Mouse (Mus musculus) brain, adult 2 months (tissue): ENCODE measurements around the gene Atg5.

Experiments
- DNase-seq: peaks from one replicate; pipeline ENCODE4 v3.0.0; 2011; ENCODE audit warnings: low read depth, low spot score

The Atg5 gene

GRCm38 (mm10) chr10:44390286-44390685 lies 122.1 kb downstream of the Atg5 start:
- no peak for DNase-seq

GRCm38 (mm10) chr10:44391509-44392290 lies 123.5 kb downstream of the Atg5 start:
- no peak for DNase-seq

- no peak for DNase-seq
These were observed 124.7 kb downstream of the Atg5 start for GRCm38 (mm10) chr10:44392855-44393254.

- DNase-seq, result no peak
These were observed 132.0 kb downstream of the Atg5 start for GRCm38 (mm10) chr10:44400119-44400518.

- no peak for DNase-seq
These were observed 132.4 kb downstream of the Atg5 start for GRCm38 (mm10) chr10:44400602-44401001.

DNA sequence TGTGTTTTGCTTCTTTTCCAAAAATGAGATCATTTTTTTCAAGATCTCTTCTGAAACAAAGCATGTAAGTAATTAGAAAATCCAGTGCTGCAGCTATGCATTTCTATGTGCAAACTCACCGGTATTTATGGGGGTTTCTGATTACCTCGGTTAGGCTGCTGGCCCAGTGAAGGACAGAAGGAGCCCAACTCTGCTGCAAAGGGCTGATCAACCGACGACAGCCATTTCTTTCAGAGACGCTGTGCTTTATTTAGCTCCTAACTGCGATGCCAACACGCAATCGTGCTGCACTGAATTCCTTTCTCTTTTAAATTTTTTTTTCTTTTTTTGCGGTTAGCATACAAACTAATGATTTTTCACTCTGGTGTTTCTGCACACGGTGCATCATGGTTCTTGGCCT lies 133.4 kb downstream of the Atg5 start:
- peak; percentile 27 for DNase-seq

- no peak for DNase-seq
These were observed 135.3 kb downstream of the Atg5 start for GRCm38 (mm10) chr10:44403415-44403814.

DNA sequence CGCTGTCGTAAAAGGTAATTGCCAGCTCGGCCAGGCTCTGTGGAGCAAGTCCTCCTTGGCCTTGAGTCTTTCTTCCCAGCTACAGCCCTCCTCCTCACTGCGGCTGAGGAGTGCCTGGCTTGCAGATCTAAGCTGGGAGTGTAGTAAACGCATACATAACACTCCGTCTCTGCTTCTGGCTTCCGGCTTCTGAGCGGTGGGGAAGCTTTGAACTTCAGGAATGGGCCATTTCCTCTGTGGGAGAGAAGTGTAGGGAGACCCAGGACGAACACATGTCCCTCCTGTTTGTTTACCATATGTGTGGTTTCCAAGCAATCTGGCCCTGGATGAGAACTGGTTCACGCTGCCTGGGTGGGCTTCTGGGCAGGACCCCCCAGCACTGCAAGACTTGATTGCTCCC lies 140.9 kb downstream of the Atg5 start:
- DNase-seq, result no peak

DNA sequence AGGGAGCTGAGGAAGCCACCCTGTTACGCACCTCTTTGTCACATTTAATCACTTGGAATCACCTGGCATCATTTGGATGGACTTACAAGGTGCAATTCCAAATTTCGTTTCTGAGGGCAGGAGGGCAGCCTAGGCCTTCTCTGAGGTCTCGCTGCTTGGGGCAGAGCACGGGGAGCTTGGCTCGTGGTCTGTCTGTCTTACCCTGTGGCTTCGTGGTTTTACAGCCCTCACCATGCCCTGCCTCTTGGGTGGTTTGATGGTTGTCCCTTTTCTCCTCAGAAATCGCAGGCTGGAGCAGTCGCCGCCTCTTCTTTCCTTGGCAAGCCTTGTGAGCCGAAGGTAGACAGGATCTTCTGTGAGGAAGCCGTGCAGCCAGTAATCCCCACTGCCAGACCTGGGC lies 141.8 kb downstream of the Atg5 start:
- no peak for DNase-seq
